Mouse (Mus musculus): ENCODE results near the gene Hdgfl3. TPM values are rescaled to one million over a fixed set of nuclear protein-coding genes. Genes with fewer than 3 reads are reported as not detected.

The Hdgfl3 gene
- total RNA-seq, 4 experiments from 2014 or later: 61.8 to 65.0 (median 63.0) TPM

DNA sequence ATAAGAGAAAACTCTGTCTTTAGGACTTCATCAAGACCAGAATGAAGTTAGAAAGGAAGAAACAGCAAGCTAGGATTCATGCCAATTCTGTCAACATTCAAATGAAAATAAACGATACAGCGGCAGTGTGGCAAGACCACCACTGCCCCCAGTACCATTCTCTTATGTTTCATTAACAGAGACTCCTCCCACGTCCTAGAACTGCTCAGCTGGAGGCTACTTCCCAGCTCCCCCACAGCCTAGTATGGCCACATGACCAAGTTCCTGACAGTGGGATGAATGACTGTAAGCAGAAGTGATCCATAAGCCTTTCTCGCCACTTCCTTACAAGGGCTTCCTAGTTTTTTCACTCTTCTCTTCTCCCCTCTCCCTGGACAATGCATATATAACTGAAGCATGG, 30.2 kb downstream of the Hdgfl3 start:
- DNase-seq (ENCODE audit: low spot score in 2 of 2): no peak

GRCm38 (mm10) chr7:81899361-81899760, 34.9 kb downstream of the Hdgfl3 start:
- no peak for DNase-seq (ENCODE audit: low spot score in 2 of 2)

DNA sequence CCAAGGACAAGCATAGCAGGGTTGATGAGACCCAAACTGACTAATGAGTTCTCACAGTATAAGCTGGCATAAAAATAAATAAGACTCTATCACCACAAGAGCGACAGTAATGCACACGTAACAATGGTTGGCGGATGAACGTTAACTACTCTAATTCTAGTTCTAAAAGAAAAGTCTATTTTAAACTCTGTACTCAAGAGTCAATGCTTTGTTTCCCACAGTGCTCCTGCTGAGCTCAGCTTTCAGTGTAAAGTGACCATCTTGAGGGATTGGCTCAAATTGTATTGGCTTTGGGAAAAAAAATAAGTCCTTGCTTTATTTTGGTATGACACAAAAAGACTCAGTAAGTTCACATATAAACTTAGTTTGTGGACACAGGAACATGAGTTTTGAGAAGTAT, 49.1 kb downstream of the Hdgfl3 start:
- DNase-seq (ENCODE audit: low spot score in 2 of 2): no peak

GRCm38 (mm10) chr7:81881600-81881999, 52.7 kb downstream of the Hdgfl3 start:
- DNase-seq (ENCODE audit: low spot score in 2 of 2): no peak

- no peak for DNase-seq (ENCODE audit: low spot score in 2 of 2)
Measured at GRCm38 (mm10) chr7:81880797-81881196, 53.5 kb downstream of the Hdgfl3 start.

- no peak for DNase-seq (ENCODE audit: low spot score in 2 of 2)
Measured at GRCm38 (mm10) chr7:81880286-81880685, 54.0 kb downstream of the Hdgfl3 start.

DNA sequence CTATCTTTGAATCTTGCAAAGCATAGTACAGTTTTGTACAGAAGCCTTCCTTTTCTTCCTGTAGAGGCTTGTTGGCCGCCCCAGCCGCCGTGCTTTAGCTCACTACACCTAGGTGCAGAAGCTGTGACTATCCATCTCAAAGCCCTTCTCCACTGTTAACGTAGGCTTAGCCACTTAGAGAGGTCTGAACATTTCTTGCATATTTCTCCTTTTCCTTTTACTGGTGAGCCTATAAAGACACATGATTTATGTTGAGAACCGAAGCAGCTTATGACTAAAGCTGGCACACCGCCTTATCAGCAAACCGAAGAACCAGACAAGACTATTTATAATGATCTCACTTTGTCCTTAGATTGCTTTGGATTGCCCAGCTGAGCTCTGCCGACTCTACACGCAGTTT, 58.9 kb downstream of the Hdgfl3 start:
- DNase-seq (ENCODE audit: low spot score in 2 of 2): no peak

GRCm38 (mm10) chr7:81874636-81875035, 59.6 kb downstream of the Hdgfl3 start:
- no peak for DNase-seq (ENCODE audit: low spot score in 2 of 2)

DNA sequence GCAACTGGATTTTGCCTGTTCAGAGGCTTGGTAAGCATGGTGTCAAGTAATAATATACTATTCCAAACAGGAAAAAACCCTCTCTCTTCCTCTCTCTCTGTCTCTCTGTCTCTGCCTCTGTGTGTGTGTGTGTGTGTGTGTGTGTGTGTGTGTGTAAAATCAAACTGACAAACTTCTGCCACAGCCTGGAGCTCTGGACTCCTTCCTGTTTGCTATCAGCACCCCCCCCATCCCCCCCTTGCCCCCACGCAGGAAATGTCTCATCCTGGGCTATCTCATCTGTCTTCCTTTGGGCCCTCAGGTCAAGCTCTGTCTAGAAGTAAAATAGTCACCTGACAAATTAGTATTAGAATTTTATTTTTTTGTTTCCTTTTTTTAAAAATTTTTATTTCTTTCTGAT, 60.5 kb downstream of the Hdgfl3 start:
- no peak for DNase-seq (ENCODE audit: low spot score in 2 of 2)

- DNase-seq (ENCODE audit: low spot score in 2 of 2): no peak
Measured at GRCm38 (mm10) chr7:81872493-81873013, 61.7 kb downstream of the Hdgfl3 start.

DNA sequence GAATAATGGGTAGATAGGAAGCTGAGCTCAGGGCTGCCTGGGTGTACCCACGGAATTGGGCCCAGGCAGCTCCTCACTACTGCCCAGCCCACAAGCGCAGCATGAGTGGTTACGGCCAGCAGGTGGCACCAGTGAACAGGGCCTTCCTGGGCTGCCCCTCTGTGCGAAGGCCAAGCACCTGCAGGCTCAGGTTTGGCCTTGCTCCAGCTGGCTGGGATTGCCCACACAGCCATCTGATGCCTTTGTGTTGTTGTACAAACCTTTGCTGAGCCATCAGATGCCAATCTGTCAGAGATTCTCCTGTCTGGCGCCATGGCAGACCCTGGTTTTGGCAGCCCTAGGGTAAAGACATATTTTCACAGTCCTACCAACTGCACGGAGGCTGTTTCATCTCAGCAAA, 66.1 kb downstream of the Hdgfl3 start:
- DNase-seq (ENCODE audit: low spot score in 2 of 2): peak; percentile 51 to 68

DNA sequence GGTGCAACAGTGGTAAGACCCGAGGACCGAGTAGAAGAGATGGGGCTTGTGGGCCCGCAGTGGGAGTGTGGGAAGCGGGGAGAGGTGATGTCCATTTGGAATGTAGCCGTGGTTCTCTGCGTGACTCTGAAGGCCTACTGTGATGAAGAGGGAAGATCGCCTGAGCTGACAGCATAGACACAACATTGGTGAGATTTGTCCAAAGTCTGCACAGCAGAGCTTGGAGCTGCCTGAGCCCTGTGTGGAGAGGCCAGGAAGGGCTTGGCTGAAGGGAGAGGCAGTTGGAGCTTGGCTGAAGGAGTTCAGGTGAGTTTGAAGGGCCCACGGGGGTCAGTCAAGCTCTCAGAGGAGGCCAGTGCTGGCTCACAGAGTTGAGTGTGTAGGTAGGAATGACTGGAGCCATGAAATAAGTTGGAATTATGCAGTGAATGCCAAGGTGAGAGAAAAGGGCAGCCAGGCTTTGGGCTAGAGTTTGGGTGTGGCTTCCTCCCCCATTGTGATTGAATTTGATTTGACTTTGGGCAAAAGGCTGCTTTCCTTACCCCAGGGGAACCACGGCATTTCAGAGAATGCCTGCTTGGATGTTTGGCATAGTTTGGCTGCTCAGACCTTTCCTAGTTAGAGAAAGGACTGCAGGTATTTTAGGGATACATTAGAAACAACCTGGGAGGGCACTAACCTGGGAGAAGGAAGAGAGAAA, 66.9 kb downstream of the Hdgfl3 start:
- DNase-seq (ENCODE audit: low spot score in 2 of 2): no peak

DNA sequence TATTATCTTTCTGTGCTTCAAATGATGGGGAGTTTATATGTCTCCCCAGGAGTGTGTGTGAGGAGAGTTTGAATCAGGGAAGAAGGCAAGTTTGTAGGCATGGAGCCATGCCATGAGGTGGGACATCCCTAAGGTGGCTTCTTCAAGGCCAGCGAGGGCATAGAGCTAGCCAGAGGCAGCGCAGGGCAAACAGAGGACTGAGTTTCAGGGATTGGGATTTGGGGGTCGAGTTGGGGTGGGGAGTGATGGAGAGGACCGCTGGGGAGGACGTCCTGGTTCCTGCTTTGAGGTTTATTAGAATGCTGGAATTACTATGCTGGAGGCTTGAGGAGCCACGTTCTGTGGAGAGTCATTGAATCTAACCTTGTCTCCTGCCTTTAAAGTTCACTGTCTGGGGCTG, 68.3 kb downstream of the Hdgfl3 start:
- DNase-seq (ENCODE audit: low spot score in 2 of 2): no peak

- DNase-seq (ENCODE audit: low spot score in 2 of 2): no peak
Measured at GRCm38 (mm10) chr7:81864552-81864951, 69.7 kb downstream of the Hdgfl3 start.

DNA sequence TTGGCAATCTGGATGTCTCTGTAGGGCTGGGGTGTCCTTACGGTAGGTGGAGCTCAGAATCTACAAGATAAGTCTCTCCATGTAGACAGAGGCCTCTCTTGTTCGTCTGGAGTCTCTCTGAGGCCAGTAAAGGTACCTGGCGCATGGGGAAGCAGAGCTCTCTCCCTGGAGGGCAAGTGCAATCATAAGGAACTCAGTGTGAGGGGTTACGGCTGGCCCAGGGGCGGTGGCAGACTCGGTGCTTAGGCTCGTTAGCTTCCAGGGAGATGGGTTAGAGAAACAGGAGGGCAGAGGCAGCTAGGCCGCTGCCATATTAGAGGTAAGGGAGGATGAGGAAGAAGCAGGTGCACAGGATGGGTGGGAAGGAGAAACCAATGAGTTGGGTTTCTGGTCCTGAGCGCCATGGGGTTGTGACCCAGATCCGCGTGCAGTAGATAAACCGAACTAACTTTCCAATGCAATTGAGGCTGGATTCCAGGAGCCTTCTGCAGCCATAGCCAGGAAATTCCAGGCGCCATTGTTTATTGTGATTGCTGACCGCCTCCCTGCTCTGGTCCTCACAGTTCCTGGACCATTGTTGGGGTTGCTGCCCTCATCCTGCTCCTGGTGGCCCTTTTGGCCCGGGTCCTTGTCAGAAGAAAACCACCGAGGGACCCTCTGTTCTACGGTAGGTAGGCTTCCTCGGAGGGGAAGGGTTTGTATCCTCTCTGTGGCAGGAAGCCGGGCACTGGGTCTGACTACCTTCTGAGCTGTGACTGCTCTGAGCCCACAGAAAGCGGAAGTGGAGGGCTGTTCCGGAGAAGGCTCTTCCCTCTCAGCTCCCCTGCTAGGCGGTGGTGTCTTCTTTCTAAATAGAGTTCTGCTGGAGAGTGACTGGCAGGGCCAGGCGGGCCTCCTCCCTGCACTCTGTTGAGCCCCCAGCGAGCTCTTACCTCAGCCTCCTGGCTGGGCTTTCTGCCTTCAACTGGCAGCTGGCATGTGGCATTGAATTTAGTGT, 71.4 kb downstream of the Hdgfl3 start:
- DNase-seq (ENCODE audit: low spot score in 2 of 2): no peak

DNA sequence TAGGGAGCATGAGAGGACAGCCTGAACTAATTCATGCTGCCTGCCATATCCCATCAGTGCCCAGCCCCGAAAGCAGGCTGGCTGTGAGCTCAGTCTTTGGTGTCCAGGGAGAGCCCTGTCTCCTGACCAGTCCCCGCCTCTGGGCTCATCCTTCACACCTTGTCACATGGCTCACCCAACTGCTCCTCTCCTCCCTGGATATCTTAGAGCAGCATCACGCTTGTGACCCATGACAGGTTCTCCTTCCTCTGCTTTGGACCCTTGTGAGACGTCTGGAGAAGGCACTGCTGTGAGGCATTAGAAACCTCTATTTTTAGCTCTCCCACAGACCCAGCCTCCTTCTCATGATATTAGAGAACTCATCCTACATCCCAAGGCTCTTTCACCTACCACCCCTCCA, 72.4 kb downstream of the Hdgfl3 start:
- no peak for DNase-seq (ENCODE audit: low spot score in 2 of 2)

DNA sequence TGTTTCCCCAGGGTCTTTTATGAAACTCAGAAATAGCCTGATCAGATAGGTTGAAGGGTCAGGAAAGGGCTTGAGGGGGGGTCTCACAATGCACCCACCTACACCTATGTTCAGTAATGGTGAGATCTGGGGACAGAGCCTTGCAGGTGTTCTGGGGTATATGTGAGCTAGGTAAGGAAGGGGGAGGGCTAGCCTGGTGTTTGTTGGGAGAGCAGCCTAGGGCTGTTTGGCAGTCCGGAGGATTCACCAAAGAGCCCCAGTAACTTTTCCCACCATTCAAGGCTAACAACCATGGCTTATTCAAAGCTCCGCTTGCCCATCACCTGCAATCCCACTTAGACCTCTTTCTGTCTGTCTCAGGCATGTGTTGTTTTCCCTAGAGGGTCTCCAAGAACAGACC, 72.8 kb downstream of the Hdgfl3 start:
- no peak for DNase-seq (ENCODE audit: low spot score in 2 of 2)

- DNase-seq (ENCODE audit: low spot score in 2 of 2): no peak
Measured at GRCm38 (mm10) chr7:81860996-81861395, 73.3 kb downstream of the Hdgfl3 start.

DNA sequence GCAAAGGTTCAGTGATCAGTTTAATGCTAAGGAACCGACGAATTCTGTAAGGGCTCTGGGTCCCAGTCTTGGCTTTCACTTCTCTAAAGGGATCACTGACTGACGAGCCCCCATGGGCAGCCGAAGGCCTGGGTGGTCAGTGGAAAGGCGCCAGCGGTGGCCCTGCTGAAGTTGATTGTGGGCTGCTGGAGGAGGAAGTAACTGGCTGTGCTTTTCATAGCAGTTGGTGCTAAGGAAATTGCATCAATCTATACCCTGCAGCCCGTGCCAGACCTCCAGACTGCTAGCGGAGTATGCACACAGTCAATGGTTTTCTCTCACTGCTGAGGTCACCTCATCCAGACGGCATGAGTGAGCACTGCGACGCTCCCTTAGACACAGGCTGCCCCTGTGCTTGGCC, 74.2 kb downstream of the Hdgfl3 start:
- DNase-seq (ENCODE audit: low spot score in 2 of 2): no peak

- no peak for DNase-seq (ENCODE audit: low spot score in 2 of 2)
Measured at GRCm38 (mm10) chr7:81858968-81859721, 75.1 kb downstream of the Hdgfl3 start, which contains the start of gene Tm6sf1. TSS of gene Tm6sf1 (plus strand) at chr7:81859001.

DNA sequence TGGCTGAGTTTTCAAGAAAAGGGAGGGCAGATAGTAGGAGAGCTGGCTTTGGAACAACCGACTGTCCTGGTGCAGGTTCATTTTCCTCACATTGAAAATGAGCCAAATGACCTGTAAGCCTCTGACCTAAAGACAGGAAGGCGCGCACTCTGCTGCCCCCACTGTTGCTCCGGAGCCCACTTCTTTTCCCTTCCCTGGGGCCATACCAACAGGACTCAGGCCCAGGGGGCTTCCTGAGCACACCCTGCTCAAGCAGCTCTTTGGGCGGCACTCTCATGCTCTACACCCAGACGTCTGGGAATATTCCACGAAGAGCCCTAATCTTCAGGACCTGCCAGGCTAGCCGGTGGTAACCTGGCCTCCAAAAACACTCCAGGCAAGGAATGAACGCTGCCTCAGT, 76.0 kb downstream of the Hdgfl3 start:
- DNase-seq (ENCODE audit: low spot score in 2 of 2): no peak

DNA sequence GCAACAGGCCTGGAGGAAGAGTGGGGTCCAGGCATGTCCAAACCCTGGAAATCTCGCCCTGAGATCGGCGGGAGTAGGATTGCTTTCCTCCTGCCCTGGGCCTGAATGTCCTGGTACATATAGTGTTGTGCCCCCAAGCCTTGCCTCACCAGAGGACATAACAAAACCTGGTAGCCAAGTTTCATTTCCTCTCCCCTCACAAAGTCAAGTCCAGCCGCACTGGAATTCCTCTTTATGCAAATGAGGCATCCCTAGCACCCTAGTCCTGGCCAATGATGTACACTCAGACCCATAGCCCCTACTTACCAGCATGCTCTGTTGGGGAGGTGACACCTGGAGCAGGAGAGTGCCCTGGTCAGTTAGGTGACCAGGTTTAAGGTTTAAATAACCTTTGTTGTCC, 78.1 kb downstream of the Hdgfl3 start:
- no peak for DNase-seq (ENCODE audit: low spot score in 2 of 2)

Measured in layer of hippocampus, adult 8-10 months (tissue).